Mouse (Mus musculus): ENCODE measurements around the gene Sema6d. TPM values are rescaled to one million over a fixed set of nuclear protein-coding genes. Genes with fewer than 3 reads are reported as not detected.

Gene Sema6d
- total and polyA plus RNA-seq, 3 experiments: 0.05 TPM; not detected in 2

- TF ChIP-seq CTCF (IDR thresholded peaks at IDR 0.05; ENCODE audit: low read depth, low read length) (no peak), TAL1 (conservative IDR thresholded peaks at IDR 0.05; ENCODE audit: low read depth, low read length) (no peak), GATA1 (IDR thresholded peaks at IDR 0.05; ENCODE audit: borderline replicate concordance, low read length) (no peak), GATA2 (IDR thresholded peaks at IDR 0.05; ENCODE audit: borderline replicate concordance, low read depth, low read length) (no peak), POLR2AphosphoS5 (IDR thresholded peaks at IDR 0.05; ENCODE audit: insufficient replicate concordance, low read depth, low read length) (no peak)
- ATAC-seq (ENCODE audit: extremely low read depth, insufficient number of reproducible peaks, low FRiP score, poor library complexity, severe bottlenecking) (no peak), DNase-seq (ENCODE audit: low spot score) (no peak)
- Histone ChIP-seq H3K4me1 (ENCODE audit: insufficient read depth, low read depth, low read length) (no peaks in the 10 kb centered on the region), H3K4me3 (ENCODE audit: low read depth, low read length) (no peak overlapping the region), H3K27me3 (ENCODE audit: insufficient read depth, low read length) (no peaks in the 10 kb centered on the region), H3K36me3 (replicated peaks) (no peaks in the 10 kb centered on the region), H3K9me3 (replicated peaks) (0 out of 2 replicates have a peak, but pooled peaks cover 3% of the 10 kb centered on the region)
These were observed 55.8 kb downstream of the Sema6d start for GRCm38 (mm10) chr2:124145528-124145927.

- no peaks in the 10 kb centered on the region for H3K36me3 ChIP-seq (replicated peaks)
- DNase-seq (ENCODE audit: low spot score): no peak
- H3K9me3 ChIP-seq (replicated peaks): peaks cover 7% of the 10 kb centered on the region
- ATAC-seq (ENCODE audit: extremely low read depth, insufficient number of reproducible peaks, low FRiP score, poor library complexity, severe bottlenecking): no peak
- TF ChIP-seq GATA1 (IDR thresholded peaks at IDR 0.05; ENCODE audit: borderline replicate concordance, low read length) (no peak), TAL1 (conservative IDR thresholded peaks at IDR 0.05; ENCODE audit: low read depth, low read length) (no peak), GATA2 (IDR thresholded peaks at IDR 0.05; ENCODE audit: borderline replicate concordance, low read depth, low read length) (no peak), CTCF (IDR thresholded peaks at IDR 0.05; ENCODE audit: low read depth, low read length) (no peak), POLR2AphosphoS5 (IDR thresholded peaks at IDR 0.05; ENCODE audit: insufficient replicate concordance, low read depth, low read length) (no peak)
- no peaks in the 10 kb centered on the region for H3K4me1 ChIP-seq (ENCODE audit: insufficient read depth, low read depth, low read length)
- no peak overlapping the region for H3K4me3 ChIP-seq (ENCODE audit: low read depth, low read length)
- H3K27me3 ChIP-seq (ENCODE audit: insufficient read depth, low read length): no peaks in the 10 kb centered on the region
These were observed 68.4 kb downstream of the Sema6d start for GRCm38 (mm10) chr2:124158158-124158557.

- no peaks in the 10 kb centered on the region for H3K4me1 ChIP-seq (ENCODE audit: insufficient read depth, low read depth, low read length)
- no peak for DNase-seq (ENCODE audit: low spot score)
- H3K27me3 ChIP-seq (ENCODE audit: insufficient read depth, low read length): no peaks in the 10 kb centered on the region
- peaks cover 24% of the 10 kb centered on the region for H3K9me3 ChIP-seq (replicated peaks)
- TF ChIP-seq POLR2AphosphoS5 (IDR thresholded peaks at IDR 0.05; ENCODE audit: insufficient replicate concordance, low read depth, low read length) (no peak), GATA2 (IDR thresholded peaks at IDR 0.05; ENCODE audit: borderline replicate concordance, low read depth, low read length) (no peak), GATA1 (IDR thresholded peaks at IDR 0.05; ENCODE audit: borderline replicate concordance, low read length) (no peak), TAL1 (conservative IDR thresholded peaks at IDR 0.05; ENCODE audit: low read depth, low read length) (no peak), CTCF (IDR thresholded peaks at IDR 0.05; ENCODE audit: low read depth, low read length) (no peak)
- no peak overlapping the region for H3K4me3 ChIP-seq (ENCODE audit: low read depth, low read length)
- no peak for ATAC-seq (ENCODE audit: extremely low read depth, insufficient number of reproducible peaks, low FRiP score, poor library complexity, severe bottlenecking)
- H3K36me3 ChIP-seq (replicated peaks): no peaks in the 10 kb centered on the region
These were observed 72.3 kb downstream of the Sema6d start for GRCm38 (mm10) chr2:124162001-124162599.

GRCm38 (mm10) chr2:124168411-124168810 is 78.6 kb downstream of the Sema6d start:
- TF ChIP-seq GATA1 (IDR thresholded peaks at IDR 0.05; ENCODE audit: borderline replicate concordance, low read length) (no peak), TAL1 (conservative IDR thresholded peaks at IDR 0.05; ENCODE audit: low read depth, low read length) (no peak), POLR2AphosphoS5 (IDR thresholded peaks at IDR 0.05; ENCODE audit: insufficient replicate concordance, low read depth, low read length) (no peak), GATA2 (IDR thresholded peaks at IDR 0.05; ENCODE audit: borderline replicate concordance, low read depth, low read length) (no peak), CTCF (IDR thresholded peaks at IDR 0.05; ENCODE audit: low read depth, low read length) (no peak)
- peaks cover 30% of the 10 kb centered on the region for H3K9me3 ChIP-seq (replicated peaks)

GRCm38 (mm10) chr2:124171718-124172117 is 81.9 kb downstream of the Sema6d start:
- DNase-seq (ENCODE audit: low spot score) (no peak), ATAC-seq (ENCODE audit: extremely low read depth, insufficient number of reproducible peaks, low FRiP score, poor library complexity, severe bottlenecking) (no peak)
- Histone ChIP-seq H3K36me3 (replicated peaks) (no peaks in the 10 kb centered on the region), H3K4me3 (ENCODE audit: low read depth, low read length) (no peak overlapping the region), H3K9me3 (replicated peaks) (peaks cover 22% of the 10 kb centered on the region), H3K4me1 (ENCODE audit: insufficient read depth, low read depth, low read length) (no peaks in the 10 kb centered on the region), H3K27me3 (ENCODE audit: insufficient read depth, low read length) (no peaks in the 10 kb centered on the region)
- no peak for TF ChIP-seq GATA1 (IDR thresholded peaks at IDR 0.05; ENCODE audit: borderline replicate concordance, low read length)
- TF ChIP-seq CTCF (IDR thresholded peaks at IDR 0.05; ENCODE audit: low read depth, low read length): no peak
- no peak for TF ChIP-seq GATA2 (IDR thresholded peaks at IDR 0.05; ENCODE audit: borderline replicate concordance, low read depth, low read length)
- no peak for TF ChIP-seq TAL1 (conservative IDR thresholded peaks at IDR 0.05; ENCODE audit: low read depth, low read length)
- no peak for TF ChIP-seq POLR2AphosphoS5 (IDR thresholded peaks at IDR 0.05; ENCODE audit: insufficient replicate concordance, low read depth, low read length)

More at GRCm38 (mm10) chr2:124168411-124168810, 78.6 kb downstream of the Sema6d start:
- H3K4me3 ChIP-seq (ENCODE audit: low read depth, low read length): no peak overlapping the region
- no peak for ATAC-seq (ENCODE audit: extremely low read depth, insufficient number of reproducible peaks, low FRiP score, poor library complexity, severe bottlenecking)
- DNase-seq (ENCODE audit: low spot score): no peak
- H3K4me1 ChIP-seq (ENCODE audit: insufficient read depth, low read depth, low read length): no peaks in the 10 kb centered on the region
- no peaks in the 10 kb centered on the region for H3K27me3 ChIP-seq (ENCODE audit: insufficient read depth, low read length)
- H3K36me3 ChIP-seq (replicated peaks): no peaks in the 10 kb centered on the region

- DNase-seq (ENCODE audit: low spot score): no peak
These were observed 86.5 kb downstream of the Sema6d start for GRCm38 (mm10) chr2:124176265-124176664.

More at GRCm38 (mm10) chr2:124176265-124176664, 86.5 kb downstream of the Sema6d start:
- H3K36me3 ChIP-seq (replicated peaks): no peaks in the 10 kb centered on the region
- peaks cover 18% of the 10 kb centered on the region for H3K9me3 ChIP-seq (replicated peaks)
- no peak for ATAC-seq (ENCODE audit: extremely low read depth, insufficient number of reproducible peaks, low FRiP score, poor library complexity, severe bottlenecking)
- no peak overlapping the region for H3K4me3 ChIP-seq (ENCODE audit: low read depth, low read length)
- TF ChIP-seq POLR2AphosphoS5 (IDR thresholded peaks at IDR 0.05; ENCODE audit: insufficient replicate concordance, low read depth, low read length): no peak
- TF ChIP-seq TAL1 (conservative IDR thresholded peaks at IDR 0.05; ENCODE audit: low read depth, low read length): no peak
- TF ChIP-seq CTCF (IDR thresholded peaks at IDR 0.05; ENCODE audit: low read depth, low read length): no peak
- no peak for TF ChIP-seq GATA1 (IDR thresholded peaks at IDR 0.05; ENCODE audit: borderline replicate concordance, low read length)
- TF ChIP-seq GATA2 (IDR thresholded peaks at IDR 0.05; ENCODE audit: borderline replicate concordance, low read depth, low read length): no peak
- no peaks in the 10 kb centered on the region for H3K4me1 ChIP-seq (ENCODE audit: insufficient read depth, low read depth, low read length)
- H3K27me3 ChIP-seq (ENCODE audit: insufficient read depth, low read length): no peaks in the 10 kb centered on the region
